Mouse (Mus musculus): ENCODE measurements around the gene Trim58. TPM values are rescaled to one million over a fixed set of nuclear protein-coding genes. Genes with fewer than 3 reads are reported as not detected.

The Trim58 gene
- polyA plus RNA-seq (2015; fragmentation: Nextera tagmentation; extraction: Ambion mirVana) = not detected in 2 replicates

- Histone ChIP-seq H3K4me2 (peak within 1 kb of the TSS; percentile 54), H3K27ac (no peak within 1 kb of the TSS), H3K9me3 (no peaks in the 10 kb centered on the region), H3K4me3 (peak within 1 kb of the TSS; percentile 17), H3K9ac (peak within 1 kb of the TSS; percentile 33; the same call in 1 of the 2 replicates), H3K27me3 (peaks cover 34% of the 10 kb centered on the region), H3K4me1 (peaks cover 10% of the 10 kb centered on the region; the same call in 1 of the 2 replicates), H3K36me3 (no peaks in the 10 kb centered on the region)
- WGBS = 2% methylated on average over 34 of the region's 34 CpGs
- no peak for ATAC-seq (ENCODE audit: insufficient number of reproducible peaks, low FRiP score, low TSS enrichment, low read depth)
Observed at GRCm38 (mm10) chr11:58640272-58640867, at the start of gene Trim58. Trim58 (plus strand) TSS chr11:58640465.

- no peak for ATAC-seq (ENCODE audit: insufficient number of reproducible peaks, low FRiP score, low TSS enrichment, low read depth)
- Histone ChIP-seq H3K27me3 (no peaks in the 10 kb centered on the region), H3K4me2 (no peak within 1 kb of the TSS), H3K36me3 (no peaks in the 10 kb centered on the region), H3K4me3 (no peak within 1 kb of the TSS), H3K27ac (no peak within 1 kb of the TSS), H3K9me3 (no peaks in the 10 kb centered on the region), H3K9ac (no peak within 1 kb of the TSS), H3K4me1 (no peaks in the 10 kb centered on the region)
- WGBS = 70% methylated on average over 6 of the region's 6 CpGs
Observed at GRCm38 (mm10) chr11:58594814-58595213, 45.5 kb upstream of the Trim58 start, which contains the start of gene Olfr324. Olfr324 (plus strand) TSS chr11:58595114.

- 87% methylated on average over 13 of the region's 13 CpGs for WGBS
Observed at GRCm38 (mm10) chr11:58597837-58598236, 42.4 kb upstream of the Trim58 start.

GRCm38 (mm10) chr11:58602062-58602461, 38.2 kb upstream of the Trim58 start:
- no peaks in the 10 kb centered on the region for H3K9me3 ChIP-seq
- no peak overlapping the region for H3K27ac ChIP-seq
- no peaks in the 10 kb centered on the region for H3K4me1 ChIP-seq
- no peak overlapping the region for H3K4me2 ChIP-seq
- H3K27me3 ChIP-seq = no peaks in the 10 kb centered on the region
- no peak overlapping the region for H3K9ac ChIP-seq
- no peaks in the 10 kb centered on the region for H3K36me3 ChIP-seq
- no peak overlapping the region for H3K4me3 ChIP-seq
- ATAC-seq (ENCODE audit: insufficient number of reproducible peaks, low FRiP score, low TSS enrichment, low read depth) = no peak

More at GRCm38 (mm10) chr11:58597837-58598236, 42.4 kb upstream of the Trim58 start:
- Histone ChIP-seq H3K9ac (no peak overlapping the region), H3K4me2 (no peak overlapping the region), H3K27me3 (no peaks in the 10 kb centered on the region), H3K4me1 (no peaks in the 10 kb centered on the region), H3K9me3 (no peaks in the 10 kb centered on the region), H3K4me3 (no peak overlapping the region), H3K27ac (no peak overlapping the region), H3K36me3 (no peaks in the 10 kb centered on the region)
- ATAC-seq (ENCODE audit: insufficient number of reproducible peaks, low FRiP score, low TSS enrichment, low read depth) = no peak

- Histone ChIP-seq H3K9me3 (no peaks in the 10 kb centered on the region), H3K9ac (no peak overlapping the region), H3K4me3 (no peak overlapping the region), H3K4me1 (no peaks in the 10 kb centered on the region), H3K27me3 (no peaks in the 10 kb centered on the region), H3K27ac (no peak overlapping the region), H3K4me2 (no peak overlapping the region), H3K36me3 (no peaks in the 10 kb centered on the region)
- 76% methylated on average over 6 of the region's 6 CpGs for WGBS
- ATAC-seq (ENCODE audit: insufficient number of reproducible peaks, low FRiP score, low TSS enrichment, low read depth) = no peak
Observed at GRCm38 (mm10) chr11:58602800-58603560, 37.3 kb upstream of the Trim58 start.

- no peak overlapping the region for H3K4me2 ChIP-seq
- H3K9me3 ChIP-seq = no peaks in the 10 kb centered on the region
- H3K4me3 ChIP-seq = no peak overlapping the region
- no peaks in the 10 kb centered on the region for H3K27me3 ChIP-seq
- no peaks in the 10 kb centered on the region for H3K4me1 ChIP-seq
- no peaks in the 10 kb centered on the region for H3K36me3 ChIP-seq
- 75% methylated on average over 2 of the region's 2 CpGs for WGBS
- H3K9ac ChIP-seq = no peak overlapping the region
- H3K27ac ChIP-seq = no peak overlapping the region
- no peak for ATAC-seq (ENCODE audit: insufficient number of reproducible peaks, low FRiP score, low TSS enrichment, low read depth)
Observed at GRCm38 (mm10) chr11:58604688-58605087, 35.6 kb upstream of the Trim58 start.

GRCm38 (mm10) chr11:58605228-58605627, 35.0 kb upstream of the Trim58 start:
- no peaks in the 10 kb centered on the region for H3K36me3 ChIP-seq
- 81% methylated on average over 3 of the region's 3 CpGs for WGBS
- no peaks in the 10 kb centered on the region for H3K4me1 ChIP-seq
- no peak overlapping the region for H3K9ac ChIP-seq
- ATAC-seq (ENCODE audit: insufficient number of reproducible peaks, low FRiP score, low TSS enrichment, low read depth) = no peak
- no peak overlapping the region for H3K4me2 ChIP-seq
- H3K9me3 ChIP-seq = no peaks in the 10 kb centered on the region
- H3K27me3 ChIP-seq = no peaks in the 10 kb centered on the region
- H3K4me3 ChIP-seq = no peak overlapping the region
- no peak overlapping the region for H3K27ac ChIP-seq

GRCm38 (mm10) chr11:58606177-58606919, 33.9 kb upstream of the Trim58 start:
- Histone ChIP-seq H3K4me1 (no peaks in the 10 kb centered on the region), H3K4me2 (no peak overlapping the region), H3K9me3 (no peaks in the 10 kb centered on the region), H3K4me3 (no peak overlapping the region), H3K36me3 (no peaks in the 10 kb centered on the region), H3K27me3 (no peaks in the 10 kb centered on the region), H3K9ac (no peak overlapping the region), H3K27ac (no peak overlapping the region)
- 86% methylated on average over 12 of the region's 12 CpGs for WGBS
- no peak for ATAC-seq (ENCODE audit: insufficient number of reproducible peaks, low FRiP score, low TSS enrichment, low read depth)

GRCm38 (mm10) chr11:58607030-58607429, 33.2 kb upstream of the Trim58 start:
- H3K27me3 ChIP-seq = no peaks in the 10 kb centered on the region
- no peak overlapping the region for H3K9ac ChIP-seq
- no peaks in the 10 kb centered on the region for H3K36me3 ChIP-seq
- no peak overlapping the region for H3K4me2 ChIP-seq
- no peaks in the 10 kb centered on the region for H3K4me1 ChIP-seq
- ATAC-seq (ENCODE audit: insufficient number of reproducible peaks, low FRiP score, low TSS enrichment, low read depth) = no peak
- no peak overlapping the region for H3K27ac ChIP-seq
- H3K9me3 ChIP-seq = no peaks in the 10 kb centered on the region
- WGBS = 82% methylated on average over 6 of the region's 6 CpGs
- H3K4me3 ChIP-seq = no peak overlapping the region

- H3K9me3 ChIP-seq = no peaks in the 10 kb centered on the region
- H3K27ac ChIP-seq = no peak overlapping the region
- no peak overlapping the region for H3K4me3 ChIP-seq
- no peaks in the 10 kb centered on the region for H3K36me3 ChIP-seq
- no peaks in the 10 kb centered on the region for H3K27me3 ChIP-seq
- no peak overlapping the region for H3K9ac ChIP-seq
- no peak for ATAC-seq (ENCODE audit: insufficient number of reproducible peaks, low FRiP score, low TSS enrichment, low read depth)
- no peak overlapping the region for H3K4me2 ChIP-seq
- 42% methylated on average over 3 of the region's 3 CpGs for WGBS
- H3K4me1 ChIP-seq = no peaks in the 10 kb centered on the region
Observed at GRCm38 (mm10) chr11:58613359-58613758, 26.9 kb upstream of the Trim58 start.

- no peaks in the 10 kb centered on the region for H3K27me3 ChIP-seq
- no peak for ATAC-seq (ENCODE audit: insufficient number of reproducible peaks, low FRiP score, low TSS enrichment, low read depth)
- H3K9ac ChIP-seq = no peak overlapping the region
- H3K27ac ChIP-seq = no peak overlapping the region
- H3K4me3 ChIP-seq = no peak overlapping the region
- H3K4me2 ChIP-seq = no peak overlapping the region
- H3K36me3 ChIP-seq = no peaks in the 10 kb centered on the region
- H3K4me1 ChIP-seq = no peaks in the 10 kb centered on the region
- H3K9me3 ChIP-seq = no peaks in the 10 kb centered on the region
Observed at GRCm38 (mm10) chr11:58614526-58614925, 25.7 kb upstream of the Trim58 start.

- H3K36me3 ChIP-seq = no peaks in the 10 kb centered on the region
- no peaks in the 10 kb centered on the region for H3K4me1 ChIP-seq
- H3K4me3 ChIP-seq = no peak within 1 kb of the TSS
- no peaks in the 10 kb centered on the region for H3K27me3 ChIP-seq
- no peak within 1 kb of the TSS for H3K27ac ChIP-seq
- ATAC-seq (ENCODE audit: insufficient number of reproducible peaks, low FRiP score, low TSS enrichment, low read depth) = no peak
- WGBS = 84% methylated on average over 4 of the region's 4 CpGs
- H3K4me2 ChIP-seq = no peak within 1 kb of the TSS
- no peaks in the 10 kb centered on the region for H3K9me3 ChIP-seq
- H3K9ac ChIP-seq = no peak within 1 kb of the TSS
Observed at GRCm38 (mm10) chr11:58615975-58616374, 24.3 kb upstream of the Trim58 start, which contains the start of gene 2210407C18Rik. 2210407C18Rik (minus strand) TSS chr11:58616075.

All from limb, embryonic 15.5 days (tissue).